Mouse (Mus musculus): Measurements from ENCODE around the gene Prg3.

- TF ChIP-seq CTCF (IDR thresholded peaks at IDR 0.05; ENCODE audit: extremely low read depth, insufficient read depth, low read length) = no peak
- TF ChIP-seq POLR2A (IDR thresholded peaks at IDR 0.05; ENCODE audit: extremely low read depth, insufficient read depth, low read length) = no peak
These were observed 50.3 kb downstream of the Prg3 start for GRCm38 (mm10) chr2:85038336-85038735.

Data from cortical plate, adult 2 months (tissue).